Mouse (Mus musculus) spleen, adult 12 weeks (tissue): Measurements from ENCODE around the gene H2-K1.

Experiments
- DNase-seq: peaks from one replicate; pipeline ENCODE4 v3.0.0; 2022; ENCODE audit warnings: low spot score

The H2-K1 gene

GRCm38 (mm10) chr17:34000150-34000537 is at the start of gene H2-K1:
Gene H2-K1 (minus strand): TSS chr17:34000347.
- DNase-seq = peak; percentile 86

- no peak for DNase-seq
Measured at GRCm38 (mm10) chr17:34047404-34048050, 47.4 kb upstream of the H2-K1 start.

GRCm38 (mm10) chr17:34045941-34046340 is 45.8 kb upstream of the H2-K1 start:
- DNase-seq = no peak

DNA sequence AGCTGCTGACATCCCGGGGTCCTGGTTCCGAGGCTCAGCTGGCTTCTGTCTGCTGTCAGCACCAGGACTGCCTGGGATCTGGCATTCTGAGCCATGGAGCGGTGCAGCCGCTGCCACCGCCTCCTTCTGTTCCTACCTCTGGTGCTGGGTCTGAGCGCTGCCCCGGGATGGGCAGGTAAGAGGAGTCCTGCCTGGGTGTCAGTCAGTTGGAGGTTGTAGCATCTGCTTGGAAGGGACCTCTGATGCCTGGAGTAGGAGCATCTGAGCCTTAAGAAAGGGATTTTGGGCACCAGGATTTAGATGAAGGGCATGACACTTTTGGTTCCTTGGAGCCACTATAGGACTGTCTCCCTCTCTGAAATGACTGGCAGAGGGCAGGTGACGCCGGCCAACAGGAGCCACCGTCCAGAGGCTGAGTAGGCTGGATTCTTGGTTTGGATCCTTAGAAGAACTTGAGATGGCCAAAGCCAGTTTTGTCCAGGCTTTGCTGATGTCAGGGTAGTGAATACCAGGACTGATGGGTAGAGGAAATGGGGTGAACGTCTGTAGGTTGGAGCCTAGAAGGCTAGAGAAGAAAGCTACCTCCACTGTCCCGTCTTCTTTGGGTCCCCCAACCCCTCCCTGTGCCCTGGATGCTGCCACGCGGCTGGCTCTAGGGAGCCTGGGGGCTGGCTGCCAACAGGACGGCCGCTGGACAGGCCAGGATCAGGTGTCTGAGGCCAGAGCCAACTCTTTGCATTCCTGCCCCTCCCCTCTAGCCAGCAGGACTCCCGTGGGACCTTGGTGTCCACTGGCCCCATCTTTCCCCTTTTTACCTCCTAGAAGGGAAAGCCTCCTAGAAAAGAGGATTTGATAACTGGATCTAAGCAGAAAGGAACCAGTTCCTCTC is 39.7 kb upstream of the H2-K1 start:
- DNase-seq = no peak

GRCm38 (mm10) chr17:34038878-34039561 is 38.9 kb upstream of the H2-K1 start, which contains the start of gene Col11a2:
Gene Col11a2 (plus strand): TSS chr17:34039437.
- DNase-seq = no peak

DNA sequence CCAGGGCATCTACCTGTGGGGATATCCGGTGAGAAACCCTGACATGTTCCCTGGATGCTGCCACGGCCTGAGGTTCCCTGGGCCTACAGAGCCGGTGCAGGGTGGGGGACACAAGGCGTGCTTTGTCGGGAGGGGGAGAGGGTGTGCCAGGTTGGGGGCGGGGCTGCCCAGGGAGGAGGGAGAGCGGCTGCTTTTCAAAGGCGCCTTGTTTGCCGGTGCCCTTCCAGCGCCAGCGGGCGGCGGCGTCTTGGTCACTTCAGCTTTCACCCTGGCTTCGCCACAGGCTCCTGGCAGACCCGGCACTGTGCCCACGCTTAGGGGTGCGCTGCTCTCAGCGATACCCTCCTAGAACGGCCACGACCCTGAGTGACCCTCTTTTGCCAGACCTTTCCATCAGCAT is 38.3 kb upstream of the H2-K1 start:
- DNase-seq = no peak

GRCm38 (mm10) chr17:34037241-34037640 is 37.1 kb upstream of the H2-K1 start:
- DNase-seq = no peak

DNA sequence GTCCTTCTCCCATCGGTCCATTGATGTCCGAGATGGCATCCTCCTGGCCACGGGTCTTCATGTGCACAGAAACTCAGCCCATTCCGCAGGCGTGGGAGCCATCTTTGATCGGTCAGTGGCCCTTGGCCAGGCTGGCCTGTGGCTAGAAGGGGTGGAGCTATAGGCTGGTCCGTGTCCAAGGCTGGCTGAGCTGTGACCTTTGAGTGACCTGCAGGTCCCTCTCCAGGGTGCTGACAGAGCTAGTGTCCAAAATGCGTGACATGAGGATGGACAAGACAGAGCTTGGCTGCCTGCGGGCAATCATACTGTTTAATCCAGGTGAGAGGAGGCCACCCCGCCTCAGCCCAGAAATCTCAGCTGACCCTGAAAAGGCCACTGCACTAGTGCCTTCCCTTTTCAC is 36.5 kb upstream of the H2-K1 start:
- no peak for DNase-seq

GRCm38 (mm10) chr17:34035517-34035916 is 35.4 kb upstream of the H2-K1 start:
- DNase-seq = no peak

- peak; percentile 66 for DNase-seq
Measured at GRCm38 (mm10) chr17:34034064-34034463, 33.9 kb upstream of the H2-K1 start.

- DNase-seq = no peak
Measured at GRCm38 (mm10) chr17:34033441-34033840, 33.3 kb upstream of the H2-K1 start.

DNA sequence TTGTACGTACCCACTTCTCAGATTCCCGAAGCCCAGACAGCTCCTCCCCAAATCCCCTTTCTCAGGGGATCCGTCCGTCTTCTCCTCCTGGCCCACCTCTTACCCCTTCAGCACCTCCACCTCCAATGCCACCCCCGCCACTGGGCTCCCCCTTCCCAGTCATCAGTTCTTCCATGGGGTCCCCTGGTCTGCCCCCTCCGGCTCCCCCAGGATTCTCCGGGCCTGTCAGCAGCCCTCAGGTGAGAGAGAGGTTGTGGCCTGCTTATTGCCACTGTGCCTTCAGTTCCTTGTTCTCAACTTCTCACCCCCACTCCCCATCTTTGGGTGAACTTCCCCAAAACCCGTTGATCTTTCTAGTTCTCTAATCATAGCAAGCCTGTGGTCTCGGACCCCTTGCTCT is 32.7 kb upstream of the H2-K1 start:
- no peak for DNase-seq

GRCm38 (mm10) chr17:34032174-34032632 is 32.1 kb upstream of the H2-K1 start:
- DNase-seq = peak; percentile 66

- peak; percentile 98 for DNase-seq
Measured at GRCm38 (mm10) chr17:34031465-34032173, 31.5 kb upstream of the H2-K1 start, which contains the start of the genes Slc39a7 and Rxrb. Gene Slc39a7 (minus strand): TSS chr17:34031682. Gene Rxrb (plus strand): TSS chr17:34031812.

- no peak for DNase-seq
Measured at GRCm38 (mm10) chr17:34030861-34031326, 30.7 kb upstream of the H2-K1 start.

GRCm38 (mm10) chr17:34029890-34030595 is 29.9 kb upstream of the H2-K1 start:
- DNase-seq = no peak

- no peak for DNase-seq
Measured at GRCm38 (mm10) chr17:34029150-34029889, 29.2 kb upstream of the H2-K1 start.

DNA sequence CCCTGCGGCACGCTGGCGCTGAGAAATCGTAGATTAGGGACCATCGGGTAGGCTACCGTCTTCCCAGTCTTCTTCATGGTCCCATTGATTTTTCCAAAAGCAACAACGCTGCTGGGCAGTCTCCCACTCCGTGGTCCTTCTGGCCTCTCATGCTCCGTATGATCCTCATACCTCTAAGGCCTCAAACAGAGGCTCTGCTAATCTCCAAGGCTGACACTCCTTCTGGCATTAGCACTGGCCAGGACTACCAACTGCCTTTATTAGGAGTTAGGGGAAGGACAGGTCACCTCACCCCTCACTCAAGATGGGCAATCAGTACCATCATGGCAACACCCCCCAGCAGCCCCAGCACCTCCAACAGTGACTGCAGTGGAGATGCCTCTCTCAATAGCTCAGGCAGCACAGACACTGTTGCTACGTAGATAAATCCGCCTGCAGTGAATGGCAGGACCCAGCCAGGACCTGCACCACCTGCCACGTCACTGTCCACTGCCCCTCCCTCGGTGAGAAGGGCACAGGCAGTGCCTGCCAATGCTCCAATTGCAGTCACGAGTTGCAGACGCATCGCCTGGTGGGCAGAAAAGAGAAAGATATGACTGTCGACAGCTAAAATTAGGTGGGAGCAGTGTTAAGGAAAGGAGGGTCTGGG is 28.5 kb upstream of the H2-K1 start:
- DNase-seq = no peak

DNA sequence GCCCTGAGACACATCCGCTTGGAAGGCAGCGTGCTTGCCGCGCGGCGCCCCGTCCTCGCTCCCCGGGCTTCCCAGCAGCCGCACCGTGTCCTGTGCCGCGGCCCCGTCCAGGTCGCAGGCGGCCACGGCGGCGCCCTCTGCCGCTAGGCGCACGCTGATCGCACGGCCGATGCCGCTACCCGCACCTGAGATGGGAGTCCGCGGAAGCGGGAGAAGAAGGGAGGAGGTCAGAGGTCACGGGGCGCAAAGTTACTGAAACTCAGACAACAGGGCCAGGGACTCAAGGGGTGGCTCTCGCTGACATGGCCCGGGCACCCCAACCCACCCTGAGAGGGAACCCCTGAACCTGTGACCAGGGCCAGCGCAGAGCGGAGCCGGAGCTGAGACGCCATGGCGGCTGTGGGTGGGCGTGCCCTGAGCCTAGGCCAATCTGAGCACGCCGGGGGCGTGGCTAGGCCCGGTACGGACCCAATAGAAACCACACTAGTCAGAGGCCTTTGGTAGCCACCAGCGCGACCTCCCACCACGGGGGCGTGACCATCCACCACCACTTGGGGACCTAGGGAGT is 27.6 kb upstream of the H2-K1 start, which contains the start of gene H2-Ke6:
Gene H2-Ke6, minus strand, starts transcription at position 405 of the 568 bp plus-strand sequence.
- peak; percentile 88 for DNase-seq
